Mouse (Mus musculus): Measurements from ENCODE around the gene Man1a2.

Gene Man1a2

DNA sequence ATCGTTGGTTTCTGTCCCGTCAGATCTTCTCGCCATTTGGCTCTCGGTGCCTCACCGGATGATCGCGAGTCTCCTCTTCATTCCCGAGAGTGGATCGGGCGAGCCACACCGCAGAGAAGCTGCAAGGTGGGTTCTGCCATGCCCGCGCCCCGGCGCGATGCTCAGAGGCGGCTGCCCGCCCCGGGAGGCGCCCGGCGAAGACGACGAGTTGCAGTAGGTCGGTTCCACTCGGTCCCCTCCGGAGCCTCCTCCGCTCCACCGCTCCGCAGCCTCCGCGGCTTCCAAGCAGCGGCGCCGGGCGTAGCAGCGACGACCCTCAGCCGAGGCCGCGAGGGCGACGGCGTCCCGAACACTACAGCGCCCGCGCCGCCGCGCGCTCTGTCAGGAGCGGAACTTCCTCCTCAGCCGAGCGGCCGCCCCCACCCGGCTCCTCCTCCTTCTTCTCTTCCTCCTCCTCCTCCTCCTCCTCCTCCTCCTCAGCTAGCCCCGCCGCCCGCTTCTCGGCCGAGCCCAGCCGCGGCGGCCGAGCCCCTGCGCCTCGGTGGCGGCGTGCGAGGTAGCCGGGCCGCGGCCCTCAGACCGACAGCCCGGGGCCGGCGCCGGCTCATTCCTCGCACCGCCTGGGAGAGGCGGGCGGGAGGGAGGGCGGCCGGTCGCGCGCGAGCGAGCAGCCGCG, at the start of gene Man1a2:
Gene Man1a2, minus strand, starts transcription at position 417 of the 676 bp plus-strand sequence.
- peak; percentile 89 for DNase-seq (ENCODE audit: low read depth, low spot score)

DNA sequence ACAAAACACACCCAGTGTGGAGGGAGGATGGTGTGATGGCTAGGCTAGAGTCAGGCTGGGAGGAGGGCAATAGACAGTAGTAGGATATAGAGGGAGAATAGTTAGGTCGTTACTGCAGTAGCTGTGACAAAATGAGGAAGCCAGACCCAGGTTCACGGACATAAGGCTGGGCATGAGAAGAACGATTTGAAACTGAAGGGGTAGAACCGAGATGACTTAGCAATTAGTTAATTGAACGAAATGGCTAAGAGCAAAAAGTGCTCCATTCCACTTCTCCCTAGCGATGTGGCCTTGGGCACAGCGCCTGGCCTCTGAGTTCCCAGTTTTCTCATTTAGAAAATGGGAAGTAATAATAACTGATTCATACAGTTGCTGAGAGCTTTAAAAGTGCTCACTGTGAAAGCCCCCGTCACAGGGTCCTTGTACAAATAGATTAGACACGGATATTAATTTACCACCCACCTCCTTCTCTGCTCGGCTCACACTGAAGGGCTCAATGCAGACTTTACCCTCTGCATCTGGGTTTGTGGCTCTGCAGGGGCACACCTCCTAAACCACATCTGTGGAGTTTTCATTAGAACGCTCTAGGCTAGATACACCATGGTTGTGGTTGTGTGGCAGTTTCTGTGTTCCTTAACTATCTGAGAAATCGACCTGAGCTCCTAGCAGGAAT, 49.3 kb upstream of the Man1a2 start:
- DNase-seq (ENCODE audit: low read depth, low spot score): no peak

DNA sequence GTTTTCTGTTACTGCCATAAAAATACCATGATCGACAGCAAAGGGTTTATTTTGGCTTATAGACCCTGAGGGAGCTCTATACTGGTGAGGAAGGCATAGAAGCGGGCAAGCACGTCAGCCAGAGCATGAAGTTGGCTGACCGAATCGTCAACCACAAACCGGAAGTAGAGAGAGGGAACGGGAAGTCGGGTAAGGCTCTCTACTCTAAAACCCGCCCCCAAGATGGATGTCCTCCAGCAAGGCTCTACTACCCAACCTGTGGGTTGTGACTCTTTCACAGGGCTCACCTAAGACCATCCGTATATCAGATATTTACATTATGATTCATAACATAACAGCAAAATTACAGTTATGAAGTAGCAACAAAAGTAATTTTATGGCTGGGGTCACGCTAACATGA, 46.6 kb upstream of the Man1a2 start:
- no peak for DNase-seq (ENCODE audit: low read depth, low spot score)

DNA sequence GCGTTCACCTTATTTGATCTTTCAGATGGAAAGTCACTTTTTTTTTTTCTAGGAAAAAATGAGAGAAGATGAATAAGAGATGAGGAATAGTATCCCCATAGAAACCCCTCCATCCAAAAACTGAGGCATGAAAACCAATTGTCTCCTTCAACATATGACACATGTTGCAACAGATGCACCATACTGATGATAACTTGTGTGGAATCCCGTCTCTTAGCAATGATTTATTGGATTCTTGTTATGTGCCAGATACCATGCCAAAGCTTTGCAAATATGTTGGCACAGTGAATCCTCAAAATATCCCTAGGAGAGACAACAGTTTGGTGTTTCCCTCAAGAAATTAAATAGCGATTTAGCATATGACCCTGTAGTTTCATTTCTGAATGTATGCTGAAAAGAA, 46.0 kb upstream of the Man1a2 start:
- peak; percentile 36 for DNase-seq (ENCODE audit: low read depth, low spot score)

DNA sequence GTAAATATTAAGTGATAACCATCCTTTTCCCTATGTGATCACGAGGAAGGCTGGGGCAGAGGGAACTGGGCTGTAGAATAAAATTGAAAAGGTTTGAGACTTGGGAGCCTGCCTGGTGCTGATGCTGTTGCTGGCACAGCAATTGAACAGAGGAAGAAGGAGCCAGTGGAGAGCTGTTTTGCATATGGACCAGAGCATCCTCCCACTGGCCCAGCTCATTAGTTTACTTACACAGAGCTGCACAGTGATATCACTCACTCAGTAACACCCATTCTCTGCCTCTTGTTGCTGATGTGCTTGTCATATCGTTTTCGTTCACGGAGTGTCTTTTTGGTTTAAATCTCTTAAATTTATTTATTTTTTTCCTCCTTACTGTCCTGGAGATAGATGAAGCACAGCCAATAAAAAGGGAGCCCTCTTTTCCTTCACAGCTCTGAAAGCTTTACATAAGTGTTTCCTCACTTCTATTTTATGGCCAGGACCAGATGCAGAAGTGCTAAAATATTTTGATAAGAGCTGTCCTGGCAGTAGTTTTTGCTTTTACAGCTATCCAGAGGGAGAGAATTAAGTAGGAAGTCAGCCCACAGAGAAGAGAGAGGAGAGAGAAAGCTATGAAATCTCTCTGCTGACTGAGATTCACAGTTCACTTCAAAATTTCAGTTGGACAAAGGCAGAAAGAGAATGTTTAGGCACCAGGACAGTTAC, 42.9 kb upstream of the Man1a2 start:
- peak; percentile 64 for DNase-seq (ENCODE audit: low read depth, low spot score)

DNA sequence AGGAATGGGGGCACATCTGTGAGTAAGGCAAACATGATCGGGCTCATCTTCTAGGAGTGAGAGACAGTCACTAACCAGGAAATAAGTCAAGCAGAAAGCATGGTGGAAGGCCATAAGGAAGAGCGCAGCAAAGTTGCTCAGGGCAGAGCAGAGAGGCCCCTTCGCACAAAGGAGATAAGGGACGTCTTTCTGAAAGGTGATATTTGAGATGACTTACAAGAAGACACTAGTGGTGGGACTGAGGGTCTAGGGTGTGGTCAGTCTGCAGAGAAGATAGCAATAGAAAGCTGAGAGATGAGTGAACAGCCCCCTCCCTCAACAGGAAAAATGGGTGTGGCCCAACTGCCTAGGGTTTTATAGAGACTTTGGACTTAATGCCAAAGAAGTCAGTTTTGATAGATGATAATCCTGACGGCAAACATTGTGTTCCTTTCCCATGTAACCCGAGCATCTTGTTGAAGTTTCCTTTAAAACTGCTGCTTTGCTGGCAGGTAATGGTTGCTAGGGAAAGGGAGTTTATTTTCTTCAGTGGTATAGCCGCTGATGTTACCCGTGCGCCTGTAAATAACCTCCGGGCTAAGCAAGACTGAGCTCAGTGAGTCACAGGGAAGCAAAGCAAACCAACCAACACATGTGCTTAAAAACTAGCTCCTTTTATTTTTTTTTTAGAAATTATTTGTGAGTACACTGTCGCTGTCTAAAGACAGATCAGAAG, 40.8 kb upstream of the Man1a2 start:
- DNase-seq (ENCODE audit: low read depth, low spot score): no peak

DNA sequence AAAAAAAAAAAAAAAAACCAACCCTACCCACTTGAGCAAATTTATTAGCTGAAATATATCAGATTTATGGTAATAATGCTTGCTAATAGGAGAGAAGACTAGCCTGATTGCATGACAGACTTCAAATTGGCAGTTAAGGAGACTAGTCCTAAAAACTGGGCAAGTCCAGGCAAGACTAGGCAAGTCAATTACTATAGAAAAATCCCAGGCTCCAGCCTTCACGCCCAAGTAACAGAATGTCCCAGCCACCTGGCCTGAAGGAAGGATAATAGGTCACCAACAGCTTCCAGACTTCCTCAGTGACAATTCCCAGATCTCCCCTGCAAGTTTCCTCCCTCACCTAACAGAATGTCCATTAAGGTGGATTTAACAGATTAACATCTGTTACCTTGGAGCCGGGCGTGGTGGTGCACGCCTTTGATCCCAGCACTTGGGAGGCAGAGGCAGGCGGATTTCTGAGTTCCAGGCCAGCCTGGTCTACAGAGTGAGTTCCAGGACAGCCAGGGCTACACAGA, 35.5 kb upstream of the Man1a2 start:
- no peak for DNase-seq (ENCODE audit: low read depth, low spot score)

DNA sequence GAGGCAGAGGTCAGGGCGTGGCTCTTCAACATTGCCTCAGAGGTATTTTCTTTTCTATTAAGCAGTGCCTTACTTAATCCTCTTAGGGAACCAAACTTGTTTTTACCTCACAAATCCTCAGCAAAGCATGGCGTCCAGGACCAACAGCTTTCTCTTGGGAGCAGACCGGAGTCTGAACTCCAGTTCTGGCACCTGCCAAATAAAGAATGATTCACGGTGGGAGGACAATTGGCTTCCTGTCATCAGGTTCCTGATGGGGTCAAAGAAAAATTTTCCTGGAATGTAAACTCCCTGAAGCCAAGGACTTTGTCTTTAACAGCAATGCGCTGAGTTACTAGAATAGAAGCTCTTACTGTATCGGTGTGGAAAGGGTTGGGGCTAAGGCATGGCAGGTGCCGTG, 30.9 kb upstream of the Man1a2 start:
- DNase-seq (ENCODE audit: low read depth, low spot score): no peak

DNA sequence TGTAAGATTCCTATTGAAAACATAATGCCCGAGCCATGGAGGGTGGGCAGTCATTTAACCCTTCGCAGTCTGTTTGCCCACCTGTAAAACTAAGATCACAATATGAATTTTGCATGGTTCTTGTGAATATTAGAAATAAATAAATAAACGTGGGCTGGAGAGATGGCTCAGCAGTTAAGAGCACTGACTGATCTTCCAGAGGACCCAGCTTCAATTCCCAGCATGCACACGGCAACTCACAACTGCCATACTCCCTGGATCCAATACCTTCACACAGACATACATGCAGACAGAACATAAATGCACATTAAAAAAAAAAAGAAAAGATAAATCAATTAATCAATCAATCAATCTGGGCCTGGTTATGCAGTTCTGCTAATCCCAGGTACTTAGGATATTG, 30.1 kb upstream of the Man1a2 start:
- DNase-seq (ENCODE audit: low read depth, low spot score): no peak

DNA sequence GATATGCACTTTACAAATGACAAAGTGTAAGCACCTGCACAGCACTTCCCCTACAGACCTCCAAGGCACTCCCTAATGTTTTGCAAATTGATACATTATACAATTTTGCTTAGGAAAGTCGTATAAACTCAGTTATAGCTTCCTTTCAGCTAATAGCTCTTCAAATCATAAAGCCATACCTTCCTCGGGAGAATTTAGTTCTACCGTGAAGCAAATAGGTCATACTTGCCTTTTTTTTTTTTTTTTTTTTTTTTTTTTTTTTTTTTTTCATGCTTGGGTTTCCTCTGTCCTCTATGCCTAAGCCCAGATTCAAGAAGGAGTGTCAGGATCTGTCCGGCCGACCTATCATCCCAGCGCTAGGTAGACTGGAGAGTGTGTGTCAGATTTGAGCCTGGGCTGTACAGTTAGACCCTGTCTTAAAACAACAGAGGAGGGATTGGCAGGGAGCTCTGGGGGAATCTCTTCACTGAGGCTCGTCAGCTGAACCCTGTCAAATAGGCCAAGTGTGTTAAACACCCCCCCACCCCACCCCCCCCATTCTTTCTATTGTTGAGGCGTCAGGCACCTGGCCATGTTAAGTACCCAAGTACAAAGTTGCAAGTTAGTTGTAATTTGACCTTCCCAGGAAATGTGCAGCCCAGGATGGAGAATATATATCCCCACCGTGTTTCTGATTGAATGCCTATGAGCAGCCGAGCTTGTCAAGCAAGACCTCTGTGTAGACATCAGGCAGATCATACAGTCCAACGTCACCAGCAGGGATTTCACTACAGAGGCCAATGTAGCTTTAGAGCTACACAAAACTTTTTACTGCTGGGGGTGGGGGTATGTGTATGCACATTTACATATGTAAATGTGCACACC, 28.1 kb upstream of the Man1a2 start:
- no peak for DNase-seq (ENCODE audit: low read depth, low spot score)

DNA sequence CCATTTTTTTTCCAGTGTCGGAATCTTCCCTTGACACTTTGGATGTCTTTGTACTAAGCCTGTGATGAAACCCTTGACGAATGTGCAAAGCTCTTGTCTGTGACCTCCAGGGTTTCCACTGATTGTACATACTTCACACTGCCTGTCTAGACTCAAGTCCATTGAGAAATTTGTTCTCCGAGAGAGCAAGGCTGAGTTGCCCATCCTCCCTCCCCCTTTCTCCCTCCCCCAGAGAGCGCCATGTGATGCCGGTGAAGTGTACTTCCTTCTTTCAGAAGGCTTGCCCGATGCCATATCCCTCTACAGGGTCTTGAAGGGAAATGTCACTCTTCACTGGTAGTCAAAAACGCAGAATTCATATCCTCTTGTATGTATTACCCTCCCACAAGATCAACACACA, 26.8 kb upstream of the Man1a2 start:
- DNase-seq (ENCODE audit: low read depth, low spot score): no peak

DNA sequence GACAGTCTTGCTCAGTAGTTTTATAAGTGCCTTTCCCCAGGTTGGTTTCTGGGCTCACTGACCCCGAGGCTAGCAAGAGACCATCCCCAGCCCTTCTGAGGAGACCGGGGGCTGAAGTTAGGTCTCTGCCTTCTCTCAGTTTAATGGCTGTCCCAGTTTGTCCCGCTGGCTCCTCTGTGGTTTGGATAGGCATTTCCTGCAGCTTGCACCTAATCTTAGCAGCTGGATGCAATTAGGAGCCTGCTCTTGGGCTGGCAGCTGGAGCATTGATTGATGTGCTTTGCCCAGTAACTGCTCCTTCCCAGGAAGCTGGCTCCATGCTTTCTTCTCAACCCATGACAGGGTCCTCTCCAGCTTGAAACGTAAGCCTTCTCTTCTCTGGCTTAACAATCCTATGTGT, 26.2 kb upstream of the Man1a2 start:
- DNase-seq (ENCODE audit: low read depth, low spot score): peak; percentile 37

DNA sequence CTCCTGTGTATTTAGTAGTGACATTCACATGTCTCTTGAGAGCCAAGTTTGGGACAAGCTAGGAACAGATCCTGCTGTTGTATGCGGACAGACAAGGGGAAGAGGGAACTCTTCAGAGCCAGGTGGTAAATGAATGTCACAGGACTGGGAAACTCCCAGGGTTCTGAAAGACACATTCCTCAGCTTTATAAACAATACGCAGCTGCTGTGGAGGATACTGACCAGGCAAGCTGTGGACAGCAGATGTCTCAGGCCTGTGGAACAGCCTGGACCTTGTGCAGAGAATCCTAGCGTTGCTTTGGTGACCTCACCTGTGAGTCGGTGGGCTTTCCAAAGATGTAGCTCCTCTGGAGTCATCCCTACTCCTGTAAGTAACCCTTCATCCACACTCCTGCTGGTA, 21.8 kb upstream of the Man1a2 start:
- peak; percentile 41 for DNase-seq (ENCODE audit: low read depth, low spot score)

DNA sequence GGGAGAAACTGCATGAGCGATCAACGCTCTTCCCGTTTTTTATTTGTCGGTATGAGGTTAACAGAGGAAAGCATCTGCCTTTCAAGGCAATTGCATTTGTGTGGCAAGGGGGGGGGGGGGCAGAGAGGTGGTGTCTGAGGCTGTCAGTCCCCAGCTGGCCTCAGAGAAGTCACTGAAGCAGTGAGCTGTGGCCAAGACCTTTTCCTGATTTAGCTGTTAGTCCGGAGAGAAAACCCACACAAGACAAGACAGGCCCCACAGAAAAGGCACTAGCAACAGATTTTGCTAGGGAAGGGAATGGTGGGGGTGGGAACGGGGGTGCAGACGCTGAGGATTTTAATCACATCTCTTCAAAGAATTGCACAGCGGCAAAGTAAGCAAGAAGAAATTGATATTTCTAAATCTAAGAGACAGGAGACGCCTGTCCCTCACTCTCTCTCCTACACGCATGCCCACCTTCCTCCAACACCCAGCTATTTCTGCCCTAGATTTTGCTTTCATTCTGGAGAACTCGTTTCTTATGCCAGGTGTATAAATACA, 19.9 kb upstream of the Man1a2 start:
- peak; percentile 82 for DNase-seq (ENCODE audit: low read depth, low spot score)

DNA sequence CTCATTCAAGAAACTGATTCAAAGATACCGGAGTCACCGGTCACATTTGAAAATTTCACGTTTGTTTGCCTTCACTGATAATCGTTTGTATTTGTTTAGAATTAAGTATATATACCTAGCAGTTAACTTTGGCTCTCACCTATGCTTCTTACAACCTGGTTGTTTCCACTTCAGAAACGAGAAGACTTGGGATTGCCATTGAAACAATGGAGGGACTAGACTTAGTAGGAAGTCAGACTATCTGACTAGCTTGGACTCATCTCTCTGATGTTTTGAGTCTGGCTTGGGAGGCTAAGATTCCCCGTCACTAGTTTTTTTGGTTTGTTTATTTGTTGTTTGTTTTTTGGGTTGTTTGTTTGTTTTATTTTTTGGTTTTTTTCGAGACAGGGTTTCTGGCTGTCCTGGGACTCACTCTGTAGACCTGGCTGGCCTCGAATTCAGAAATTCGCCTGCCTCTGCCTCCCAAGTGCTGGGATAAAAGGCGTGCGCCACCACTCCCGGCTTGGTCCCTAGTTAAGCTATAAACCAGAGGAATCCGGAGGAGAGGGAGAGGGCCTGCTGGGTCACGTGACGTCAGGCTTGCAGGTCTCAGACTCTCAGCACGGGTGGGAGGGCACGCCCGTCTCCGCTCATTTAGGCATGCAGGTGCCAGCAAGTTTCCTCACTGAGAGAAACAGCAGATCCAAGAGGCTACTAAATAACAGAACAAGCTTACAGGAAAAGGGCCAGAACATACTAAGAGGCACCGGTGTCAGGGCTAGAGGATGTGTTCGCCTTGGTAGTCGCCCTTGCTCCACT, 18.7 kb upstream of the Man1a2 start:
- DNase-seq (ENCODE audit: low read depth, low spot score): no peak

DNA sequence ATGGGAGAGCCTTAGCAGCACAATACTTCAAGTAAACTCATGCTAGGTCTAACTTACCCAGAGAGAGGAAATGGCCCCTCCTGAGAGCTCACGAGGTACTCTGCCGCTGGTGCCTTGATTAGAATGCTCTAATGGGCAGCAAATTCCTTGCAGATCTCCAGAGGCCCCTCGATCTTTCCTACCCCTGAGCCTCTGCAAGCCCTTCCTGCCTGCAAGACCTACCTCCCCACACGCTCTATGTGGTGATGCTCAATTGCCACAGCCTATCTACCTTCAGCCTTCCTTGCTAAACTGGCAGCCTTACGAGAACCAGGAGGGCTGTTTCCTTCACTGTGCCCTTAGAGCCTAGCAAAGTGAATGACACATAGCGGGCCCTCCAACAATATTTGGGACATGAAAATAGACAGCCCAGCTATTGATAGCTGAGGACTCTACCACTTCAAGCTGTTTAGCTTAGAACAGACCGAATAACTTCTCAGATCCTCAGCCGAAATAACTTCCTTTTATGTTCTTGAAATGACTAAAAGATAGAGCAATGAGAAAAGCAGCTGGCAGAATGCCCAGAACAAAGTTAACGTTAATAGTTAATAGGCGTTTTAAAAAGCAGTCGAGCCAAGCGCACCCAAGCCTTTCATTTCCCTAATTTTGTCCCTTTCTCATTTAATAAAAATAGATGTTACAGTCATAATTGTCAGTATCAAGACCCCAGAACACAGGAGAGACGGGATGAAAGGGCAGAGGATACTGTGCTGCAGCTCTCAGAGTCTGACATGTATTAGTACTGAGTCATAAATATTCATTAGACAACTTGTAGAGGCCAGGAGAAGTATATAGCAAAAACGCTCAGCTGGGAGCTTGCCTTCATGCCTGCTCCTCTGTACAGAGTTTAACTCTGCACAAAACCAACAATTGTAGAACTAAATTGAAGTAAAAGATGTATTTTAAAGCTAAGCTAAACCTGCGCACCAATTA, 17.9 kb upstream of the Man1a2 start:
- DNase-seq (ENCODE audit: low read depth, low spot score): peak; percentile 71

DNA sequence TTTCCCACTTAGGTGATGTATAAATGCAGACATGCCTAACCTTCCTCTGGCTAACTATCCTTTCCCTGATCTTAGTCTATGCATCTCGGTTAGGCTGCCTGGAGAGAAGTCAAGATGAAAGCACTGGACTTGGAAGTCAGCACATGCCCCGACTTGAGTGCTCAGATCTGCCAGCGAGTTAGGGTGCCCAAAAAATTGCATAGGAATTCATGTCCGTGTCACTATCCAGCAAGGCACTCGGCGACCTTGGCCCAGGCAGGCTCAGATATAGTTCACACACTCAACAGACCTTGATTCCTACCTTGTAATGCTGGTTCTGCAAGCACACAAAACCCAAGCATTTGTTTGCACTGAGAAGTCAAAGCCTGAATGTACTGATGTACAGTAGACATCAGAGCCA, 3.4 kb upstream of the Man1a2 start:
- no peak for DNase-seq (ENCODE audit: low read depth, low spot score)

DNA sequence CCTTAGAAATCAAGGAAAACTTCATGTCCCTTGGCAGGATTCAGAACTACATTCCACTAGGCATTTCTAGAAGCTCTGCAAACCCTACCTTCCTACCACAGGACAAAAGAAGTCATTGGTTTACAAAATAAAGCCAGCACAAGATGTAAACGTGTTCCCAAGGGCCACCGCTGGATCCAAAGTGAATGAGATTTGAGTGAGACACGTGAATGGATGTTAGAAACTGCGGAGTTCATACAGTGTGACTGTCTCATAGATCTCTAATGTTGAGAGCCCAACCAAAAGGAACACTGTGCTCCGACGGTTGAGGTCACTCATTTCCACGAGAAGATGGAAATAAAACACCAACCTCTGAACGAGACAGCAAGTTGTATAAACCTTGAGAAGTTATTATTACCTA, 1.5 kb upstream of the Man1a2 start:
- DNase-seq (ENCODE audit: low read depth, low spot score): no peak
